Mouse (Mus musculus): ENCODE results near the gene Krtap15. TPM values are rescaled to one million over a fixed set of nuclear protein-coding genes. Genes with fewer than 3 reads are reported as not detected.

Gene Krtap15
- polyA plus RNA-seq (2015; fragmentation: Nextera tagmentation; extraction: Ambion mirVana), result not detected in 2 replicates

DNA sequence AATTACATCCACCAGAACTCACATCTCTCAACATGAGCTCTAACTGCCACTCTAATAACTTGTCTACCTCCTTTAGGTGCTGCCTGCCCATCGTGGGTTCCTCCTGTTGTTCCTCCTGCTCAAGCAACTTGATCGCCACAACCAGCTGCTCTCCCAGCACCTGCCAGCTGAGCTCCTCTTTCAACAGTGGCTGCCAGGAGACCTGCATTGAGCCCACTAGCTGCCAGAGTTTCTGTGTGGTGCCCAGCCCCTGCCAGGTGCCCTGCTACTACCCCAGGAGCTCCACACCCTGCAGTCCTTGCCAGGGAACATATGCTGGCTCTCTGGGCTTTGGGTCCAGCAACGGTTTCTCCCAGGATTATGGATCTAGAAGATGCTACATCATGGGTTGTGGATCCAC lies at the start of gene Krtap15:
Gene Krtap15, plus strand, starts transcription at position 150 of the 400 bp plus-strand sequence.

DNA sequence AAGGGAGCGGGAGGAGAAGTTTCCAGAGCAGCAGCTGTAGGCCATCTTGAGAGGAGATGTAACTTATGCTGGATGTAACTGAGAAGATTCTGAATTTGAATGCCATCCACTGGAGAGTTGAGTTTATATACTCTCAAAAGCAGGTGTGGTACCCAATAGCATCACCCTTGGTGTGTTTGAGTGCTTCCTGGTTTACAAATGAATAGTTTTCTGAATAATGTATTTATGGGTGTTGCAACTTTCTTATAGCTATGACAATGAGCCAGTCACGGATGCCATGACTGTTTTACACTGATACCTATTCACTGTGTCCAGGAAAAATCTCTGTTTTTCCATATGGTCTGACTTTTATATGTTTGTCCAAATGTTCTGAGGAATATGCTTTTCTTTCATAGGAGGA lies 45.9 kb upstream of the Krtap15 start, which contains the start of gene 2310057N15Rik:
Gene 2310057N15Rik, minus strand, starts transcription at position 101 of the 400 bp plus-strand sequence.

DNA sequence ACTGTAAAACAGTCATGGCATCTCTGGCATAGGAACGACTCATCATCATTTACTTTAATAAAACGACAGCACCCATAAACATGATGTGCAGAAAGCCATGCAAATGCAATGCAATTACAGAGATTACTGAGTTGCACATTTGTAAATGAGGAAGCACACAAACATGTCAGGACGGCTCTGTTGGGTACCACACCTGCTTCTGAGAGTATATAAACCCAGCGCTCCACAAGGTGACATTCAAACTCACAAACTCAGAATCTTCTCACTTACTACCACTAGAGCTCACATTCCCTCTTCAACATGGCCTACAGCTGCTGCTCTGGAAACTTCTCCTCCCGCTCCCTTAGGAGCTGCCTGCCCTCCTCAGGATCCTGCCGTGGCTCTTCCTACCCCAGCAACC lies 42.4 kb upstream of the Krtap15 start, which contains the start of gene Gm5965:
Gene Gm5965, plus strand, starts transcription at position 301 of the 400 bp plus-strand sequence.

DNA sequence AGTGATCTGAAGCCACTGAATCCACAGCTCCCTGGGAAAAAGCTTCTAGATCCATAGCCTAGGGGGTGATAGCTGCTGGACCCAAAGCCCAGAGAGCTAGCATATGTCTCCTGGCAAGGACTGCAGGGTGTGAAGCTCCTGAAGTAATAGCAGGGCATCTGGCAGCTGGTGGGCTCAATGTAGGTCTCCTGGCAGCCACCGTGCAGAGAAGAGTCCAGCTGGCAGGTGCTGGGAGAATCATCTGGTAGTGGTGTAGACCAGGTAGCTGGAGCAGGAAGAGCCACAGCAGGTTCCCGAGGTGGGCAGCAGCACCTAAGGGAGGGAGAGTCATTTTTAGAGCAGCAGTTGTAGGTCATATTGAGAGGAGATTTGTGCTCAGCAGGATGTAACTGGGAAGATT lies 8.2 kb upstream of the Krtap15 start, which contains the start of gene Gm20741:
Gene Gm20741, minus strand, starts transcription at position 394 of the 400 bp plus-strand sequence.

GRCm38 (mm10) chr16:88826095-88826652 lies 6.2 kb downstream of the Krtap15 start, which contains the start of gene Krtap14:
Gene Krtap14, minus strand, starts transcription at chr16:88826145.

DNA sequence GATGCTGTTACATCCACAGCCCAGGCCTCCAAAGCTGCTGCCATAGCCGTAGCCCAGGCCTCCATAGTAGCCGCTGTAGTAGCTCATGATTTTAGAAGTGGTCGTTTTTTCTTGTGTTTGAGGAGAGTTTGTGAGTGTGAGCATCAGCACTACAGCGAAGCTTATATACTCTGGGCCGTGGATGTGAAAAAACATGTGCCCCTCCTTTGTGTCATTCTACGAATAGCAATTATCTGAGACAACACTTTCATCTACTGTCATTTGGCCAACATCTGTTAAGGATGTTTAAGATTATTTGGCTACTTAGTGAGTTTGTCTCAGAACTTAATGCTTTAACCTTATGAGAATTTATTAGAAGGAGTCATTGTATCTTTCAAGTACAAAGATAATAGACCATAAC lies 49.3 kb downstream of the Krtap15 start, which contains the start of gene Krtap19-1:
Gene Krtap19-1, minus strand, starts transcription at position 101 of the 400 bp plus-strand sequence.

DNA sequence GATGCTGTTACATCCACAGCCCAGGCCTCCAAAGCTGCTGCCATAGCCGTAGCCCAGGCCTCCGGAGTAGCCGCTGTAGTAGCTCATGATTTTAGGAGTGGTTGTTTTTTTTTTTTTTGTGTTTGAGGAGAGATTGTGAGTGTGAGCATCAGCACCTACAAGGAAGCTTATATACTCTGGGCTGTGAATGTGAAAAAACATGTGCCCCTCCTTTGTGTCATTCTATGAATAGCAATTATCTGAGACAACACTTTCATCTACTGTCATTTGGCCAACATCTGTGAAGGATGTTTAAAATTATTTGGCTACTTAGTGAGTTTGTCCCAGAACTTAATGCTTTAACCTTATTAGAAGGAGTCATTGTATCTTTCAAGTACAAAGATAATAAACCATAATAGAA lies 54.2 kb downstream of the Krtap15 start, which contains the start of gene Krtap19-2:
Gene Krtap19-2, minus strand, starts transcription at position 101 of the 400 bp plus-strand sequence.

GRCm38 (mm10) chr16:88877938-88878337 lies 57.9 kb downstream of the Krtap15 start, which contains the start of gene Krtap19-3:
Gene Krtap19-3, minus strand, starts transcription at chr16:88878038.

Other genes starting within 250 kb of the Krtap15 start
- gene Krtap24-1, start 207.9 kb upstream of the Krtap15 start, polyA plus RNA-seq (2015; fragmentation: Nextera tagmentation; extraction: Ambion mirVana), result not detected in 2 replicates
- not detected in 2 replicates for gene 2310079G19Rik, start 192.5 kb upstream of the Krtap15 start, polyA plus RNA-seq (2015; fragmentation: Nextera tagmentation; extraction: Ambion mirVana)
- gene Krtap26-1, start 172.4 kb upstream of the Krtap15 start, polyA plus RNA-seq (2015; fragmentation: Nextera tagmentation; extraction: Ambion mirVana), result not detected in 2 replicates
- gene Krtap27-1, start 148.5 kb upstream of the Krtap15 start, polyA plus RNA-seq (2015; fragmentation: Nextera tagmentation; extraction: Ambion mirVana), result not detected in 2 replicates
- gene 2310061N02Rik, start 112.3 kb upstream of the Krtap15 start, polyA plus RNA-seq (2015; fragmentation: Nextera tagmentation; extraction: Ambion mirVana), result not detected in 2 replicates
- gene Krtap13-1, start 91.4 kb upstream of the Krtap15 start, polyA plus RNA-seq (2015; fragmentation: Nextera tagmentation; extraction: Ambion mirVana), result not detected in 2 replicates
- not detected in 2 replicates for gene Krtap13, start 68.6 kb upstream of the Krtap15 start, polyA plus RNA-seq (2015; fragmentation: Nextera tagmentation; extraction: Ambion mirVana)
- not detected in 2 replicates for gene 2310034C09Rik, start 61.4 kb upstream of the Krtap15 start, polyA plus RNA-seq (2015; fragmentation: Nextera tagmentation; extraction: Ambion mirVana)
- not detected in 2 replicates for gene 2310057N15Rik, start 46.0 kb upstream of the Krtap15 start, polyA plus RNA-seq (2015; fragmentation: Nextera tagmentation; extraction: Ambion mirVana)
- gene Gm5965, start 42.3 kb upstream of the Krtap15 start, polyA plus RNA-seq (2015; fragmentation: Nextera tagmentation; extraction: Ambion mirVana), result not detected in 2 replicates
- not detected in 2 replicates for gene Gm20741, start 8.0 kb upstream of the Krtap15 start, polyA plus RNA-seq (2015; fragmentation: Nextera tagmentation; extraction: Ambion mirVana)
- not detected in 2 replicates for gene Krtap14, start 5.9 kb downstream of the Krtap15 start, polyA plus RNA-seq (2015; fragmentation: Nextera tagmentation; extraction: Ambion mirVana)
- not detected in 2 replicates for gene Krtap19-1, start 49.2 kb downstream of the Krtap15 start, polyA plus RNA-seq (2015; fragmentation: Nextera tagmentation; extraction: Ambion mirVana)
- not detected in 2 replicates for gene Krtap19-2, start 54.1 kb downstream of the Krtap15 start, polyA plus RNA-seq (2015; fragmentation: Nextera tagmentation; extraction: Ambion mirVana)
- not detected in 2 replicates for gene Krtap19-3, start 57.8 kb downstream of the Krtap15 start, polyA plus RNA-seq (2015; fragmentation: Nextera tagmentation; extraction: Ambion mirVana)
- gene Krtap19-4, start 64.9 kb downstream of the Krtap15 start, polyA plus RNA-seq (2015; fragmentation: Nextera tagmentation; extraction: Ambion mirVana), result not detected in 2 replicates
- gene Krtap19-5, start 76.2 kb downstream of the Krtap15 start, polyA plus RNA-seq (2015; fragmentation: Nextera tagmentation; extraction: Ambion mirVana), result not detected in 2 replicates
- gene Krtap19-9b, start 112.0 kb downstream of the Krtap15 start, polyA plus RNA-seq (2015; fragmentation: Nextera tagmentation; extraction: Ambion mirVana), result not detected in 2 replicates
- not detected in 2 replicates for gene Krtap16-3, start 142.7 kb downstream of the Krtap15 start, polyA plus RNA-seq (2015; fragmentation: Nextera tagmentation; extraction: Ambion mirVana)
- gene Krtap22-2, start 190.5 kb downstream of the Krtap15 start, polyA plus RNA-seq (2015; fragmentation: Nextera tagmentation; extraction: Ambion mirVana), result not detected in 2 replicates
- not detected in 2 replicates for gene Gm10229, start 195.1 kb downstream of the Krtap15 start, polyA plus RNA-seq (2015; fragmentation: Nextera tagmentation; extraction: Ambion mirVana)
- gene Krtap6-1, start 211.5 kb downstream of the Krtap15 start, polyA plus RNA-seq (2015; fragmentation: Nextera tagmentation; extraction: Ambion mirVana), result not detected in 2 replicates
- not detected in 2 replicates for gene Gm10228, start 221.3 kb downstream of the Krtap15 start, polyA plus RNA-seq (2015; fragmentation: Nextera tagmentation; extraction: Ambion mirVana)
- gene Krtap6-5, start 227.7 kb downstream of the Krtap15 start, polyA plus RNA-seq (2015; fragmentation: Nextera tagmentation; extraction: Ambion mirVana), result not detected in 2 replicates
- not detected in 2 replicates for gene 1110025L11Rik, start 243.8 kb downstream of the Krtap15 start, polyA plus RNA-seq (2015; fragmentation: Nextera tagmentation; extraction: Ambion mirVana)